Mouse (Mus musculus): ENCODE measurements around the gene Gm10840. TPM values are rescaled to one million over a fixed set of nuclear protein-coding genes. Genes with fewer than 3 reads are reported as not detected.

Gene Gm10840
- polyA plus RNA-seq, 1 experiment: not detected

- peak overlapping the region; percentile 97 for H3K4me3 ChIP-seq (ENCODE audit: extremely low read depth, insufficient read depth, insufficient read length)
- DNase-seq (ENCODE audit: low read depth in 1 of 2, low spot score in 2 of 2): peak; percentile 46 to 84
- peak overlapping the region; percentile 100 for H3K27ac ChIP-seq (ENCODE audit: insufficient read depth, low read length)
- H3K36me3 ChIP-seq (ENCODE audit: control insufficient read depth, insufficient read depth, low read length): peaks cover 40% of the 10 kb centered on the region
- TF ChIP-seq POLR2A (IDR thresholded peaks at IDR 0.05; ENCODE audit: low read depth, low read length) (peak; percentile 50), CTCF (IDR thresholded peaks at IDR 0.05; ENCODE audit: extremely low read depth, insufficient read depth, insufficient read length, insufficient replicate concordance) (no peak)
- peaks cover 33% of the 10 kb centered on the region; the same call in 1 of the 2 replicates for H3K4me1 ChIP-seq (ENCODE audit: control insufficient read depth, insufficient read depth, insufficient read length)
- under 1% methylated on average over 72 of the region's 106 CpGs for WGBS
- no peaks in the 10 kb centered on the region for H3K27me3 ChIP-seq (ENCODE audit: control insufficient read depth, insufficient read depth, low read length)
Observed at GRCm38 (mm10) chr11:106159921-106160840, 469 bp upstream of the Gm10840 start.

DNA sequence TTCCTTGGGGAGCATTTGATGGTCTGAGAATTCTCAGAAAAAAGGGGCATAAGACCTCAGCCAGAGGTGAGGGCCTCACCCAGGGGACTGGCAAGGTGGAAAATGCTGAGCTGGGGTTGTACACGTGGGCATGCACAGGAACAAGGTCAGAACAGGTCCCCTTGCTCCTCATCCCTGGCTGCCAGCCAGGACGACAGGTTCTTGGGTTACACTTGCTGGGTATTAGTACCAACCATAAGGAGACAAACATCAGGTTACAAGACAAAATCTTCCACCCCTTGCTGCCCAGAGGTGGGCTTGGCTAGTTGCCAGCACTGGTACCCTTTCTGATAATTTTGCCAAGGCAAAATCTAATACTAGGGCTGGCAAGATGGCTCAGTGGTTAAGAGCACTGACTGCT, 1.6 kb downstream of the Gm10840 start:
- no peak for TF ChIP-seq POLR2A (IDR thresholded peaks at IDR 0.05; ENCODE audit: low read depth, low read length)
- no peak for TF ChIP-seq CTCF (IDR thresholded peaks at IDR 0.05; ENCODE audit: extremely low read depth, insufficient read depth, insufficient read length, insufficient replicate concordance)
- peaks cover 25% of the 10 kb centered on the region; the same call in 1 of the 2 replicates for H3K4me1 ChIP-seq (ENCODE audit: control insufficient read depth, insufficient read depth, insufficient read length)
- H3K27me3 ChIP-seq (ENCODE audit: control insufficient read depth, insufficient read depth, low read length): no peaks in the 10 kb centered on the region
- H3K4me3 ChIP-seq (ENCODE audit: extremely low read depth, insufficient read depth, insufficient read length): no peak overlapping the region
- 58% methylated on average over 2 of the region's 2 CpGs for WGBS
- H3K36me3 ChIP-seq (ENCODE audit: control insufficient read depth, insufficient read depth, low read length): peaks cover 27% of the 10 kb centered on the region
- H3K27ac ChIP-seq (ENCODE audit: insufficient read depth, low read length): peak overlapping the region; percentile 98
- DNase-seq (ENCODE audit: low read depth in 1 of 2, low spot score in 2 of 2): no peak

- H3K4me3 ChIP-seq (ENCODE audit: extremely low read depth, insufficient read depth, insufficient read length): no peak overlapping the region
- TF ChIP-seq CTCF (IDR thresholded peaks at IDR 0.05; ENCODE audit: extremely low read depth, insufficient read depth, insufficient read length, insufficient replicate concordance) (no peak), POLR2A (IDR thresholded peaks at IDR 0.05; ENCODE audit: low read depth, low read length) (no peak)
- peaks cover 17% of the 10 kb centered on the region for H3K36me3 ChIP-seq (ENCODE audit: control insufficient read depth, insufficient read depth, low read length)
- WGBS: 76% methylated on average over 4 of the region's 4 CpGs
- no peaks in the 10 kb centered on the region for H3K27me3 ChIP-seq (ENCODE audit: control insufficient read depth, insufficient read depth, low read length)
- H3K27ac ChIP-seq (ENCODE audit: insufficient read depth, low read length): peak overlapping the region; percentile 83; the same call in 1 of the 2 replicates
- H3K4me1 ChIP-seq (ENCODE audit: control insufficient read depth, insufficient read depth, insufficient read length): peaks cover 29% of the 10 kb centered on the region; the same call in 1 of the 2 replicates
- no peak for DNase-seq (ENCODE audit: low read depth in 1 of 2, low spot score in 2 of 2)
Observed at GRCm38 (mm10) chr11:106163546-106163945, 2.9 kb downstream of the Gm10840 start.

GRCm38 (mm10) chr11:106164601-106165180, 4.0 kb downstream of the Gm10840 start:
- no peaks in the 10 kb centered on the region for H3K27me3 ChIP-seq (ENCODE audit: control insufficient read depth, insufficient read depth, low read length)
- H3K4me3 ChIP-seq (ENCODE audit: extremely low read depth, insufficient read depth, insufficient read length): no peak overlapping the region
- 95% methylated on average over 16 of the region's 16 CpGs for WGBS
- H3K36me3 ChIP-seq (ENCODE audit: control insufficient read depth, insufficient read depth, low read length): peaks cover 11% of the 10 kb centered on the region
- no peak for DNase-seq (ENCODE audit: low read depth in 1 of 2, low spot score in 2 of 2)
- H3K4me1 ChIP-seq (ENCODE audit: control insufficient read depth, insufficient read depth, insufficient read length): peaks cover 29% of the 10 kb centered on the region; the same call in 1 of the 2 replicates
- no peak for TF ChIP-seq CTCF (IDR thresholded peaks at IDR 0.05; ENCODE audit: extremely low read depth, insufficient read depth, insufficient read length, insufficient replicate concordance)
- TF ChIP-seq POLR2A (IDR thresholded peaks at IDR 0.05; ENCODE audit: low read depth, low read length): no peak
- peak overlapping the region; percentile 83 for H3K27ac ChIP-seq (ENCODE audit: insufficient read depth, low read length)

DNA sequence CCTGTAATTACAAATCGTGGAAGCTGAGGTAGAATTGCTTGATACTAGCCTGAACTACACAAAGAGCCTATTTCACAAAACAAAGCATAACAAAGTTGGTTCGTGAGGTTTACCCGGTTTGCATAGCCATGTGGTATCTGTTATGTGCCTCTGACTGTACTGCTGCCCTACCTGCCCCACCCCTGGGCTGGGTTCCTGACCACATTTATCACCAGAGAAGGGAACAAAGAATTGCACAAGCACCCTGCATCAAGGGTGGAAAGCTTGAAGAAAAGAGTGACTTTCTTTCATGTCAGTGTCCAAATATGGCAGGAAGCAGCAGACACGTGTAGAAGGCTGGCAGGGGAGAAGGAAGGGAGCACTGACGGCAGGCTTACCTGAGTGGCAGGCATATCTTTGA, 6.8 kb downstream of the Gm10840 start:
- H3K36me3 ChIP-seq (ENCODE audit: control insufficient read depth, insufficient read depth, low read length): peaks cover 11% of the 10 kb centered on the region
- H3K4me1 ChIP-seq (ENCODE audit: control insufficient read depth, insufficient read depth, insufficient read length): peaks cover 19% of the 10 kb centered on the region; the same call in 1 of the 2 replicates
- peak overlapping the region; percentile 85 for H3K27ac ChIP-seq (ENCODE audit: insufficient read depth, low read length)
- no peak for TF ChIP-seq CTCF (IDR thresholded peaks at IDR 0.05; ENCODE audit: extremely low read depth, insufficient read depth, insufficient read length, insufficient replicate concordance)
- peak; percentile 4; the same call in 1 of the 2 replicates for TF ChIP-seq POLR2A (IDR thresholded peaks at IDR 0.05; ENCODE audit: low read depth, low read length)
- no peaks in the 10 kb centered on the region for H3K27me3 ChIP-seq (ENCODE audit: control insufficient read depth, insufficient read depth, low read length)
- H3K4me3 ChIP-seq (ENCODE audit: extremely low read depth, insufficient read depth, insufficient read length): no peak overlapping the region
- WGBS: 37% methylated on average over 5 of the region's 5 CpGs
- peak; percentile 53 to 71 for DNase-seq (ENCODE audit: low read depth in 1 of 2, low spot score in 2 of 2)

DNA sequence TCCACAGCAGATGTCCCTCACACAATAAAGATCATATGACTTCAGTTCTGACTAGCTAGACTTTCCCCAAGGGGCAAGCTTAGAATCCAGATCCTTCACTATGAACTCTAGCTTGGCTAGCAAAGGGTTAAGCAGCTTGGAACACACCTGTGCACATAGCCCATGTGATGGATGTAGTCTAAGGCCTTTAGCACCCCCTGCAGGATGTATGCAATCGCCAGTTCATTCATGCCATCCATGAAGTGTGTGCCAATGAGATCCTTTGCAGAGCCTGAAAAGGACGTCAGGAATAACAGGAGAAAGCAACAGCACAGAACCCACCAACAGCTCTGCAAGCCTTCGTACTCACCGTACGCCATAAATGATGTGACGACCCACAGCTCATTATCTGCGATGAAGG, 10.2 kb downstream of the Gm10840 start:
- peak; percentile 57 to 58 for DNase-seq (ENCODE audit: low read depth in 1 of 2, low spot score in 2 of 2)
- peak; percentile 48; the same call in 1 of the 2 replicates for TF ChIP-seq CTCF (IDR thresholded peaks at IDR 0.05; ENCODE audit: extremely low read depth, insufficient read depth, insufficient read length, insufficient replicate concordance)
- TF ChIP-seq POLR2A (IDR thresholded peaks at IDR 0.05; ENCODE audit: low read depth, low read length): no peak
- WGBS: 85% methylated on average over 7 of the region's 7 CpGs

More for the DNA sequence above, 10.2 kb downstream of the Gm10840 start:
- Histone ChIP-seq H3K36me3 (ENCODE audit: control insufficient read depth, insufficient read depth, low read length) (peaks cover 1% of the 10 kb centered on the region; the same call in 1 of the 2 replicates), H3K4me1 (ENCODE audit: control insufficient read depth, insufficient read depth, insufficient read length) (peaks cover 6% of the 10 kb centered on the region; the same call in 1 of the 2 replicates), H3K4me3 (ENCODE audit: extremely low read depth, insufficient read depth, insufficient read length) (no peak overlapping the region), H3K27me3 (ENCODE audit: control insufficient read depth, insufficient read depth, low read length) (no peaks in the 10 kb centered on the region), H3K27ac (ENCODE audit: insufficient read depth, low read length) (no peak overlapping the region)

Data from spleen, adult 2 months (tissue).